Mouse (Mus musculus): ENCODE data around the gene Adarb2. TPM values are rescaled to one million over a fixed set of nuclear protein-coding genes. Genes with fewer than 3 reads are reported as not detected.
A peak's percentile ranks its signal among the peaks of the same experiment; 100 is the strongest.

Gene Adarb2
- polyA plus RNA-seq, 1 experiment from 2014 or later, result 0.15 TPM

DNA sequence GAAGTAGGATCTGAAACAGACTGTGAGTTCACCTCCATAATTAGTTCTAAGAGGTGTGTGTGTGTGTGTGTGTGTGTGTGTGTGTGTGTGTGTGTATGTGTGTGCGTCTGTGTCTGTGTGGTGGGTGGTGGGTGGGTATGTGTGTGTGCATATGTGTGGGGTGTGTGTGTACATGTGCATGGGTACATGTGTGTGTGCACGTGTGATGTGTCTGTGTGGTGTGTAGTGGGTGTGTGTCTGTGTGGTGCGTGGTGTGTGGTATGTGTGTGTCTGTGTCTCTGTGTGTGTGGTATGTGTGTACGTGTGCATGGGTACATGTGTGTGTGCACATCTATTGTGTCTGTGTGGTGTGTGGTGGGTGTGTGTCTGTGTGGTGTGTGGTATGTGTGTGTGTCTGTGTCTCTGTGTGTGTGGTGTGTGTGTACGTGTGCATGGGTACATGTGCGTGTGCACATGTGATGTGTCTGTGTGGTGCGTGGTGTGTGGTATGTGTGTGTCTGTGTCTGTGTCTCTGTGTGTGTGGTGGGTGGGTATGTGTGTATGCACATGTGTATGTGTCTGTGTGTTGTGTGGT, 567.1 kb downstream of the Adarb2 start:
- Histone ChIP-seq H3K27ac (ENCODE audit: low read length) (no peak overlapping the region), H3K4me1 (ENCODE audit: control insufficient read depth, low read depth, low read length) (no peaks in the 10 kb centered on the region), H3K4me3 (ENCODE audit: low read depth, low read length) (no peak overlapping the region), H3K9me3 (replicated peaks; ENCODE audit: control insufficient read depth, low read length) (no peaks in the 10 kb centered on the region), H3K27me3 (ENCODE audit: control insufficient read depth, insufficient read depth, low read depth, low read length) (no peaks in the 10 kb centered on the region), H3K36me3 (ENCODE audit: control insufficient read depth, insufficient read depth) (no peaks in the 10 kb centered on the region), H3K4me2 (ENCODE audit: low read depth, low read length) (no peak overlapping the region), H3K9ac (ENCODE audit: low read depth, low read length) (no peak overlapping the region)
- 80% methylated on average over 7 of the region's 7 CpGs for WGBS (ENCODE audit: insufficient replicate concordance)
- no peak for ATAC-seq (ENCODE audit: low read depth)

DNA sequence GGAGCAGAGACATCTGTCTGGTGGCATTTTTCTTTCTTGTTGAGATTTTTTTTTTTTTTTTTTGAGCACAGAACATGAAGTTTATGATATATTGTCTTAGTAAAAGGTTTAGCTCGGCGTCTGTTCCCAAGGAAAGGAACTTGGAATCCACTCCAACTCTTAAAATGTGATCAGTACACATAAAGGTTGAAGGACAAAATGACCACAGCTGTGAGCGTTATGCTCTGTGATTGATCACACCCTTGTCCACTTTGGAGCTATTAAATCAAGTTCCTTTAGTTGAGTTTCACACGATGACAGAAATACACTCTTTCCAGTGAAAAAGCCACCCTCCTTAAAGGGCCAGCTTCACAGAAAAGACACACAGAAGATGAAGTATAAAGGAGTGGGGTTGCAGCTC, 568.0 kb downstream of the Adarb2 start:
- 60% methylated on average over 4 of the region's 4 CpGs for WGBS (ENCODE audit: insufficient replicate concordance)

GRCm38 (mm10) chr13:8780441-8780840, 577.8 kb downstream of the Adarb2 start:
- no peak overlapping the region for H3K9ac ChIP-seq (ENCODE audit: low read depth, low read length)
- no peak overlapping the region for H3K27ac ChIP-seq (ENCODE audit: low read length)
- 0 out of 2 replicates have a peak, but pooled peaks have one; percentile 41 for ATAC-seq (ENCODE audit: low read depth)
- no peak overlapping the region for H3K4me2 ChIP-seq (ENCODE audit: low read depth, low read length)
- H3K9me3 ChIP-seq (replicated peaks; ENCODE audit: control insufficient read depth, low read length), result no peaks in the 10 kb centered on the region
- no peaks in the 10 kb centered on the region for H3K27me3 ChIP-seq (ENCODE audit: control insufficient read depth, insufficient read depth, low read depth, low read length)
- no peak overlapping the region for H3K4me3 ChIP-seq (ENCODE audit: low read depth, low read length)
- H3K4me1 ChIP-seq (ENCODE audit: control insufficient read depth, low read depth, low read length), result no peaks in the 10 kb centered on the region
- WGBS (ENCODE audit: insufficient replicate concordance), result 25% methylated on average over 4 of the region's 4 CpGs
- H3K36me3 ChIP-seq (ENCODE audit: control insufficient read depth, insufficient read depth), result no peaks in the 10 kb centered on the region

More for the DNA sequence above, 568.0 kb downstream of the Adarb2 start:
- H3K4me1 ChIP-seq (ENCODE audit: control insufficient read depth, low read depth, low read length), result no peaks in the 10 kb centered on the region
- ATAC-seq (ENCODE audit: low read depth), result no peak
- H3K9me3 ChIP-seq (replicated peaks; ENCODE audit: control insufficient read depth, low read length), result no peaks in the 10 kb centered on the region
- H3K27ac ChIP-seq (ENCODE audit: low read length), result no peak overlapping the region
- H3K9ac ChIP-seq (ENCODE audit: low read depth, low read length), result no peak overlapping the region
- H3K36me3 ChIP-seq (ENCODE audit: control insufficient read depth, insufficient read depth), result no peaks in the 10 kb centered on the region
- H3K27me3 ChIP-seq (ENCODE audit: control insufficient read depth, insufficient read depth, low read depth, low read length), result no peaks in the 10 kb centered on the region
- no peak overlapping the region for H3K4me3 ChIP-seq (ENCODE audit: low read depth, low read length)
- no peak overlapping the region for H3K4me2 ChIP-seq (ENCODE audit: low read depth, low read length)

GRCm38 (mm10) chr13:8782636-8783035, 580.0 kb downstream of the Adarb2 start:
- no peak overlapping the region for H3K4me3 ChIP-seq (ENCODE audit: low read depth, low read length)
- 56% methylated on average over 4 of the region's 4 CpGs for WGBS (ENCODE audit: insufficient replicate concordance)
- no peak for ATAC-seq (ENCODE audit: low read depth)
- no peak overlapping the region for H3K4me2 ChIP-seq (ENCODE audit: low read depth, low read length)
- no peaks in the 10 kb centered on the region for H3K4me1 ChIP-seq (ENCODE audit: control insufficient read depth, low read depth, low read length)
- H3K27me3 ChIP-seq (ENCODE audit: control insufficient read depth, insufficient read depth, low read depth, low read length), result no peaks in the 10 kb centered on the region
- H3K9me3 ChIP-seq (replicated peaks; ENCODE audit: control insufficient read depth, low read length), result no peaks in the 10 kb centered on the region
- H3K27ac ChIP-seq (ENCODE audit: low read length), result no peak overlapping the region
- H3K36me3 ChIP-seq (ENCODE audit: control insufficient read depth, insufficient read depth), result no peaks in the 10 kb centered on the region
- H3K9ac ChIP-seq (ENCODE audit: low read depth, low read length), result no peak overlapping the region

DNA sequence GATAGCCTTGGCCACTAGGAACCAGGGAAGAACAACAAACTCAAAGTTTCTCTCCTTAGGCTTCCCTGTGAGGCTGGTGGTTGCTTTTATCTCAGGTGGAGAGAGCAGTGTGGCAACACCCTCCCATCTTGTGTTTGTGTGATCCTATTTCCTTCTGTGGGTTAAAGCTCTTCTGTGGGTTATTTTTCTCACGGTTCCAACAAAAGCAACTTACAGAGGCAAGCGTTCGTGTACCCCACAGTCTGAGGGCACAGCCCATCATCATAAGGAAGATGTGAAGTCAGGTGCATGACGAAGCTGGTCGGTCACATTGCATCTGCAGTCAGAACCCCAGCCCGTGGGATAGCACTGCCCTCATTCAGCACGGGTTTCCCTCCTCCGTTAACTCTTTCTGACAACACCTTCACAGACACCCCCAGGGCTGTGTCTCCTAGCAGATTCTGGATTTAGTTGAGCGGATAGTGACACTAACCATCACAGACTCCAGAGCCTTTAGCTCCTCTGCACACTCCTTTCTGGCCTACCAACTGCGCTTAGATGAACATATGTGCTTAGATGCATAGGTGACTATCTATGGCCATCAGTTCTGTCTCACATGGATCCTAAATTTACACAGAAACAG, 581.1 kb downstream of the Adarb2 start:
- no peak overlapping the region for H3K4me2 ChIP-seq (ENCODE audit: low read depth, low read length)
- no peak overlapping the region for H3K27ac ChIP-seq (ENCODE audit: low read length)
- 62% methylated on average over 10 of the region's 10 CpGs for WGBS (ENCODE audit: insufficient replicate concordance)
- H3K4me3 ChIP-seq (ENCODE audit: low read depth, low read length), result no peak overlapping the region
- H3K4me1 ChIP-seq (ENCODE audit: control insufficient read depth, low read depth, low read length), result no peaks in the 10 kb centered on the region
- H3K36me3 ChIP-seq (ENCODE audit: control insufficient read depth, insufficient read depth), result no peaks in the 10 kb centered on the region
- no peak overlapping the region for H3K9ac ChIP-seq (ENCODE audit: low read depth, low read length)
- H3K27me3 ChIP-seq (ENCODE audit: control insufficient read depth, insufficient read depth, low read depth, low read length), result no peaks in the 10 kb centered on the region
- no peak for ATAC-seq (ENCODE audit: low read depth)
- no peaks in the 10 kb centered on the region for H3K9me3 ChIP-seq (replicated peaks; ENCODE audit: control insufficient read depth, low read length)

DNA sequence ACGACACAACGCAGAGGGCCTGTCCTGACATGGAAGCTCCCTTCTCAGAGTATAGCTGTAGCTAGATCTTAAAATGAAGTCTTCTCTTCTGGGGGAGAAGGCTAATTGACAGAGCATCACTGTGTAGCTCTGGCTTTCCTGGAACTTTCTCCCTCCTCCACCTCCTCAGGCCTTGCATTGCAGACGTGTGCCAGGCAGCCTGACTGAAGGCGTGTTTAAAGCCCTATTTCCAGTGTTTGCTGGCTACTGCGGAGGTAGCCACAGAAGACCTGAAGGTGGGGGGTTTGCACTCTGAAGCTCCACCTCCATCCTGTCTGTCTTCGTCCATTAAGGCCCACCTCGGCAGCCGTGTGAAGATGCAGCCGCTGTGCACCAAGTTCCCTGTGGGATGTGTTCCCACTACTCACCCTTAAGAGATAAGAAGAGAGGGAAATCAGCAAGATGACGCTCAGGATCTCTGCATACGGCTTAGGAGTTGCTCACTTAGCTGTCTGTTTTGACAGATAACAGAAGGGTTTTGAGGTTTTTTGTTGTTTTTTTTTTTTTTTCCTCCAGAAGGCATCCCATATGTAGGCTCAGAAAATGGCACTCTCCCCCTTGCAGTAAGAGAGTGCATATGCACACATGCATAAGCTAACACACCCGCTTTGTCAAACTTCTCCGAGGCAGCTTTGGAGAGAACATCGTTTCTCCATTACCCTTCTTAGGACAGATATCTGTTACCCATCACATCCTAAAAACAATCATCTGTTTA, 581.8 kb downstream of the Adarb2 start:
- H3K9ac ChIP-seq (ENCODE audit: low read depth, low read length), result no peak overlapping the region
- H3K9me3 ChIP-seq (replicated peaks; ENCODE audit: control insufficient read depth, low read length), result no peaks in the 10 kb centered on the region
- no peak for ATAC-seq (ENCODE audit: low read depth)
- H3K27me3 ChIP-seq (ENCODE audit: control insufficient read depth, insufficient read depth, low read depth, low read length), result no peaks in the 10 kb centered on the region
- H3K27ac ChIP-seq (ENCODE audit: low read length), result no peak overlapping the region
- WGBS (ENCODE audit: insufficient replicate concordance), result 43% methylated on average over 14 of the region's 14 CpGs
- H3K4me3 ChIP-seq (ENCODE audit: low read depth, low read length), result no peak overlapping the region
- H3K36me3 ChIP-seq (ENCODE audit: control insufficient read depth, insufficient read depth), result no peaks in the 10 kb centered on the region
- H3K4me1 ChIP-seq (ENCODE audit: control insufficient read depth, low read depth, low read length), result no peaks in the 10 kb centered on the region
- H3K4me2 ChIP-seq (ENCODE audit: low read depth, low read length), result no peak overlapping the region

- H3K27ac ChIP-seq (ENCODE audit: low read length), result no peak overlapping the region
- no peaks in the 10 kb centered on the region for H3K27me3 ChIP-seq (ENCODE audit: control insufficient read depth, insufficient read depth, low read depth, low read length)
- no peak overlapping the region for H3K4me2 ChIP-seq (ENCODE audit: low read depth, low read length)
- no peaks in the 10 kb centered on the region for H3K4me1 ChIP-seq (ENCODE audit: control insufficient read depth, low read depth, low read length)
- no peaks in the 10 kb centered on the region for H3K36me3 ChIP-seq (ENCODE audit: control insufficient read depth, insufficient read depth)
- H3K9ac ChIP-seq (ENCODE audit: low read depth, low read length), result no peak overlapping the region
- 33% methylated on average over 9 of the region's 9 CpGs for WGBS (ENCODE audit: insufficient replicate concordance)
- no peak overlapping the region for H3K4me3 ChIP-seq (ENCODE audit: low read depth, low read length)
- H3K9me3 ChIP-seq (replicated peaks; ENCODE audit: control insufficient read depth, low read length), result no peaks in the 10 kb centered on the region
- ATAC-seq (ENCODE audit: low read depth), result no peak
Observed at GRCm38 (mm10) chr13:8785185-8785584, 582.5 kb downstream of the Adarb2 start.

- Histone ChIP-seq H3K27ac (ENCODE audit: low read length) (no peak overlapping the region), H3K9me3 (replicated peaks; ENCODE audit: control insufficient read depth, low read length) (no peaks in the 10 kb centered on the region), H3K36me3 (ENCODE audit: control insufficient read depth, insufficient read depth) (no peaks in the 10 kb centered on the region), H3K27me3 (ENCODE audit: control insufficient read depth, insufficient read depth, low read depth, low read length) (no peaks in the 10 kb centered on the region), H3K4me3 (ENCODE audit: low read depth, low read length) (no peak overlapping the region), H3K4me1 (ENCODE audit: control insufficient read depth, low read depth, low read length) (no peaks in the 10 kb centered on the region), H3K4me2 (ENCODE audit: low read depth, low read length) (no peak overlapping the region), H3K9ac (ENCODE audit: low read depth, low read length) (no peak overlapping the region)
- no peak for ATAC-seq (ENCODE audit: low read depth)
- 61% methylated on average over 8 of the region's 8 CpGs for WGBS (ENCODE audit: insufficient replicate concordance)
Observed at GRCm38 (mm10) chr13:8793217-8793616, 590.6 kb downstream of the Adarb2 start.

GRCm38 (mm10) chr13:8800576-8800975, 597.9 kb downstream of the Adarb2 start:
- H3K4me2 ChIP-seq (ENCODE audit: low read depth, low read length), result no peak overlapping the region
- H3K9me3 ChIP-seq (replicated peaks; ENCODE audit: control insufficient read depth, low read length), result no peaks in the 10 kb centered on the region
- no peak overlapping the region for H3K9ac ChIP-seq (ENCODE audit: low read depth, low read length)
- no peak for ATAC-seq (ENCODE audit: low read depth)
- no peaks in the 10 kb centered on the region for H3K4me1 ChIP-seq (ENCODE audit: control insufficient read depth, low read depth, low read length)
- H3K27me3 ChIP-seq (ENCODE audit: control insufficient read depth, insufficient read depth, low read depth, low read length), result no peaks in the 10 kb centered on the region
- no peak overlapping the region for H3K27ac ChIP-seq (ENCODE audit: low read length)
- peaks cover 3% of the 10 kb centered on the region for H3K36me3 ChIP-seq (ENCODE audit: control insufficient read depth, insufficient read depth)
- H3K4me3 ChIP-seq (ENCODE audit: low read depth, low read length), result no peak overlapping the region
- 73% methylated on average over 6 of the region's 6 CpGs for WGBS (ENCODE audit: insufficient replicate concordance)
